Mouse (Mus musculus) thymus, adult 2 months (tissue): ENCODE data around the gene Gpr119. TPM values are rescaled to one million over a fixed set of nuclear protein-coding genes. Genes with fewer than 3 reads are reported as not detected.

ENCODE experiments used
- DNase-seq: peaks from one replicate; pipeline ENCODE4 v3.0.0; 2021
- H3K27ac ChIP-seq: fragments of 200-500 bp; 2 replicates; pipeline ENCODE4 v1.5.1; 2012; ENCODE audit warnings: low read length, control low read depth; ENCODE audit not compliant: control insufficient read depth, insufficient read depth
- H3K27me3 ChIP-seq: fragments of 200-500 bp; 2 replicates; pipeline ENCODE4 v1.6.1; 2012; ENCODE audit warnings: mild to moderate bottlenecking, low read length, moderate library complexity, mixed read lengths; ENCODE audit not compliant: control insufficient read depth, insufficient read depth
- H3K36me3 ChIP-seq: fragments of 200-500 bp; 2 replicates; pipeline ENCODE4 v1.6.1; 2012; ENCODE audit warnings: mild to moderate bottlenecking, low read length, moderate library complexity; ENCODE audit not compliant: control insufficient read depth, insufficient read depth
- H3K4me1 ChIP-seq: fragments of 200-500 bp; replicated peaks from 2 replicates; pipeline ENCODE4 v1.6.1; 2012; ENCODE audit warnings: low read length; ENCODE audit not compliant: control insufficient read depth, insufficient read depth
- H3K4me3 ChIP-seq: fragments of 200-500 bp; 2 replicates; pipeline ENCODE4 v1.5.1; 2012; ENCODE audit warnings: mild to moderate bottlenecking, low read length, control low read depth, moderate library complexity; ENCODE audit not compliant: control insufficient read depth, insufficient read depth
- CTCF ChIP-seq: fragments of 200-500 bp; IDR thresholded peaks from 2 replicates; pipeline ENCODE4 v1.5.1; 2012; ENCODE audit warnings: mild to moderate bottlenecking, control low read depth, low read length, moderate library complexity, borderline replicate concordance; ENCODE audit not compliant: control insufficient read depth, poor library complexity, insufficient read depth; ENCODE audit errors: extremely low read depth
- POLR2A ChIP-seq: fragments of 200-500 bp; IDR thresholded peaks from 2 replicates; pipeline ENCODE4 v1.6.1; 2012; ENCODE audit warnings: mild to moderate bottlenecking, low read length, control low read depth, moderate library complexity; ENCODE audit not compliant: control insufficient read depth, poor library complexity, insufficient read depth; ENCODE audit errors: extremely low read depth
- WGBS: fragments of 180-500 bp; shearing (Covaris S2); methylation state at CpG from one replicate; pipeline ENCODE4 v1.1.7; 2018; 5-methylcytosine and 5-hydroxymethylcytosine counted together
- polyA plus RNA-seq: library from polyadenylated mRNA; depleted of rRNA; stranded (reverse); fragments of >200 nt; gene quantifications from 2 replicates; pipeline ENCODE4 v1.2.3, GENCODE M21; 2012

Gpr119 gene
- polyA plus RNA-seq, 1 experiment, result 0.07 TPM

- DNase-seq, result no peak
- WGBS, result 10% methylated on average over 3 of the region's 3 CpGs
- no peak for TF ChIP-seq POLR2A
- no peaks in the 10 kb centered on the region for H3K36me3 ChIP-seq
- no peak overlapping the region for H3K4me3 ChIP-seq
- H3K4me1 ChIP-seq, result no peaks in the 10 kb centered on the region
- no peaks in the 10 kb centered on the region for H3K27me3 ChIP-seq
- H3K27ac ChIP-seq, result no peak overlapping the region
Measured at GRCm38 (mm10) chrX:48671714-48672113, 2.6 kb downstream of the Gpr119 start.

DNA sequence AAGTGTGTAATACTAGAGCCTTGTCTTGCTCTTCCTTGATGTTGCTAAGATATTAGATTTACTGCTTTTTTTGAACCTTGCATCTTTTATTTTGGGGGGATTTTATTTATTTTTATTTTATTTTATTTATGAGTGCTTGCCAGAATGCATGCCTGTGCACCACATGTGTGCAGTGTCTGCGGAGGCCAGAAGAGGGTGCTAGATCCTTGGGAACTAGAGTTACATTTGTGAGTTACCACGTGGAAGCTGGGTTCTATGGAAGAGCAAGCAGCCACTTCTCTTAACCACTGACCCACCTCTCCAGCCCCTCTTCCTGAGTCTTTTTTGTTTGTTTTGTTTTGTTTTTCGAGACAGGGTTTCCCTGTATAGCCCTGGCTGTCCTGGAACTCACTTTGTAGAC, 4.7 kb downstream of the Gpr119 start:
- 82% methylated on average over 3 of the region's 3 CpGs for WGBS
- TF ChIP-seq POLR2A, result no peak
- TF ChIP-seq CTCF, result no peak

GRCm38 (mm10) chrX:48666807-48667206, 7.5 kb downstream of the Gpr119 start:
- Histone ChIP-seq H3K27ac (no peak overlapping the region), H3K36me3 (no peaks in the 10 kb centered on the region), H3K4me3 (no peak overlapping the region), H3K27me3 (no peaks in the 10 kb centered on the region), H3K4me1 (no peaks in the 10 kb centered on the region)
- TF ChIP-seq POLR2A, result no peak
- TF ChIP-seq CTCF, result no peak
- WGBS, result 80% methylated on average over 6 of the region's 6 CpGs
- no peak for DNase-seq

More for the DNA sequence above, 4.7 kb downstream of the Gpr119 start:
- Histone ChIP-seq H3K27ac (no peak overlapping the region), H3K4me3 (no peak overlapping the region), H3K27me3 (no peaks in the 10 kb centered on the region), H3K36me3 (no peaks in the 10 kb centered on the region), H3K4me1 (no peaks in the 10 kb centered on the region)
- no peak for DNase-seq

GRCm38 (mm10) chrX:48644122-48644521, 30.2 kb downstream of the Gpr119 start:
- Histone ChIP-seq H3K4me1 (no peaks in the 10 kb centered on the region), H3K4me3 (no peak overlapping the region), H3K27me3 (no peaks in the 10 kb centered on the region), H3K27ac (no peak overlapping the region), H3K36me3 (no peaks in the 10 kb centered on the region)
- WGBS, result 97% methylated on average over 2 of the region's 2 CpGs
- DNase-seq, result peak; percentile 35
- TF ChIP-seq POLR2A (no peak), CTCF (no peak)

- no peaks in the 10 kb centered on the region for H3K27me3 ChIP-seq
- no peak overlapping the region for H3K27ac ChIP-seq
- peak; percentile 15 for DNase-seq
- no peak overlapping the region for H3K4me3 ChIP-seq
- 87% methylated on average over 2 of the region's 2 CpGs for WGBS
- H3K36me3 ChIP-seq, result no peaks in the 10 kb centered on the region
- no peaks in the 10 kb centered on the region for H3K4me1 ChIP-seq
- no peak for TF ChIP-seq CTCF
- TF ChIP-seq POLR2A, result no peak
Measured at GRCm38 (mm10) chrX:48637032-48637431, 37.2 kb downstream of the Gpr119 start.

DNA sequence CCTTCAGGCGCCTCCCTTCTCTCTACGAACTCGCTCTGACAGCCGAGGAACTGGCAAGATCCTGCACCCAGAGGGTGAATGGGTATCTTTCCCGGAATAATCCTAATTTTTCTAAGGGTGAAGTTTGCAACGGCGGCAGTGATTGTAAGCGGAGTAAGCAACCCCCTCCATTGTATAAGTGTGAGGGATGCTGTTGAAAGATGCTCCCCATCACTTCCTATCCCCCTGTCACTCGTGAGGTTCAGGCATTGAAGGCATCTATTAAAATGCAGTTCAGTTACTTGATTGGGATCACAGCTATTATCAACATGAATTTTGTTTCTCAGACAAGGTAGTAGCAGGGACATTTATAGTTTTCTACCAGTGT, 50.2 kb downstream of the Gpr119 start:
- DNase-seq, result no peak
- 1% methylated on average over 9 of the region's 9 CpGs for WGBS
- H3K4me1 ChIP-seq, result no peaks in the 10 kb centered on the region
- TF ChIP-seq POLR2A, result no peak
- no peak for TF ChIP-seq CTCF
- peak overlapping the region; percentile 36; the same call in 1 of the 2 replicates for H3K27ac ChIP-seq
- no peaks in the 10 kb centered on the region for H3K27me3 ChIP-seq
- peak overlapping the region; percentile 87 for H3K4me3 ChIP-seq
- H3K36me3 ChIP-seq, result no peaks in the 10 kb centered on the region

GRCm38 (mm10) chrX:48623379-48624053, 50.8 kb downstream of the Gpr119 start, which contains the start of gene Slc25a14:
Slc25a14 (plus strand) TSS chrX:48623413.
- TF ChIP-seq CTCF, result no peak
- 0 out of 2 replicates have a peak, but pooled peaks have one; percentile 32 for TF ChIP-seq POLR2A

More at GRCm38 (mm10) chrX:48623379-48624053, 50.8 kb downstream of the Gpr119 start, which contains the start of gene Slc25a14:
- WGBS, result 1% methylated on average over 38 of the region's 38 CpGs
- Histone ChIP-seq H3K4me1 (no peaks in the 10 kb centered on the region), H3K36me3 (no peaks in the 10 kb centered on the region), H3K27me3 (no peaks in the 10 kb centered on the region), H3K27ac (peak within 1 kb of the TSS; percentile 36; the same call in 1 of the 2 replicates), H3K4me3 (peak within 1 kb of the TSS; percentile 87)
- peak; percentile 72 for DNase-seq
